Mouse (Mus musculus): Measurements from ENCODE around the gene Ikzf3. TPM values are rescaled to one million over a fixed set of nuclear protein-coding genes. Genes with fewer than 3 reads are reported as not detected.
A peak's percentile ranks its signal among the peaks of the same experiment; 100 is the strongest.

The Ikzf3 gene
- 0.07 TPM in 1 of 2 replicates, not detected in the other for polyA plus RNA-seq (2016; fragmentation: Nextera tagmentation; extraction: Ambion mirVana)

- peak; percentile 50 for DNase-seq (ENCODE audit: extremely low spot score, low spot score)
- H3K27ac ChIP-seq, result no peak within 1 kb of the TSS
- no peaks in the 10 kb centered on the region for H3K36me3 ChIP-seq (replicated peaks)
- peaks cover 98% of the 10 kb centered on the region for H3K27me3 ChIP-seq (ENCODE audit: poor library complexity, severe bottlenecking)
- peak within 1 kb of the TSS; percentile 55 for H3K4me3 ChIP-seq
- 1% methylated on average over 58 of the region's 58 CpGs for WGBS
- no peaks in the 10 kb centered on the region for H3K9me3 ChIP-seq
- peaks cover 13% of the 10 kb centered on the region for H3K4me1 ChIP-seq
These were observed at the start of gene Ikzf3 for GRCm38 (mm10) chr11:98545711-98546231. Gene Ikzf3 (minus strand): TSS chr11:98546031.

GRCm38 (mm10) chr11:98595473-98595872 lies 49.6 kb upstream of the Ikzf3 start:
- H3K27ac ChIP-seq, result no peak overlapping the region
- DNase-seq (ENCODE audit: extremely low spot score, low spot score), result no peak
- H3K27me3 ChIP-seq (ENCODE audit: poor library complexity, severe bottlenecking), result peaks cover 44% of the 10 kb centered on the region
- no peaks in the 10 kb centered on the region for H3K36me3 ChIP-seq (replicated peaks)
- H3K9me3 ChIP-seq, result no peaks in the 10 kb centered on the region
- H3K4me3 ChIP-seq, result no peak overlapping the region
- H3K4me1 ChIP-seq, result peaks cover 9% of the 10 kb centered on the region; the same call in 1 of the 2 replicates
- 83% methylated on average over 10 of the region's 10 CpGs for WGBS

- DNase-seq (ENCODE audit: extremely low spot score, low spot score), result no peak
- Histone ChIP-seq H3K9me3 (no peaks in the 10 kb centered on the region), H3K27me3 (ENCODE audit: poor library complexity, severe bottlenecking) (peaks cover 39% of the 10 kb centered on the region), H3K4me1 (peaks cover 9% of the 10 kb centered on the region; the same call in 1 of the 2 replicates), H3K36me3 (replicated peaks) (no peaks in the 10 kb centered on the region), H3K4me3 (no peak overlapping the region), H3K27ac (no peak overlapping the region)
- 76% methylated on average over 6 of the region's 6 CpGs for WGBS
These were observed 49.2 kb upstream of the Ikzf3 start for GRCm38 (mm10) chr11:98595021-98595420.

- no peak for DNase-seq (ENCODE audit: extremely low spot score, low spot score)
- Histone ChIP-seq H3K36me3 (replicated peaks) (no peaks in the 10 kb centered on the region), H3K9me3 (no peaks in the 10 kb centered on the region)
These were observed 45.0 kb upstream of the Ikzf3 start for GRCm38 (mm10) chr11:98590548-98591445.

GRCm38 (mm10) chr11:98589306-98589705 lies 43.5 kb upstream of the Ikzf3 start:
- H3K36me3 ChIP-seq (replicated peaks), result no peaks in the 10 kb centered on the region
- DNase-seq (ENCODE audit: extremely low spot score, low spot score), result no peak
- H3K9me3 ChIP-seq, result no peaks in the 10 kb centered on the region
- H3K27me3 ChIP-seq (ENCODE audit: poor library complexity, severe bottlenecking), result peaks cover 21% of the 10 kb centered on the region
- H3K27ac ChIP-seq, result no peak overlapping the region
- H3K4me3 ChIP-seq, result no peak overlapping the region
- H3K4me1 ChIP-seq, result peaks cover 49% of the 10 kb centered on the region
- 88% methylated on average over 8 of the region's 8 CpGs for WGBS

More at GRCm38 (mm10) chr11:98590548-98591445, 45.0 kb upstream of the Ikzf3 start:
- H3K4me3 ChIP-seq, result no peak overlapping the region
- H3K27me3 ChIP-seq (ENCODE audit: poor library complexity, severe bottlenecking), result peaks cover 21% of the 10 kb centered on the region
- peaks cover 34% of the 10 kb centered on the region for H3K4me1 ChIP-seq
- no peak overlapping the region for H3K27ac ChIP-seq
- 84% methylated on average over 19 of the region's 19 CpGs for WGBS

GRCm38 (mm10) chr11:98588833-98589281 lies 43.0 kb upstream of the Ikzf3 start:
- no peaks in the 10 kb centered on the region for H3K9me3 ChIP-seq
- no peak overlapping the region for H3K27ac ChIP-seq
- H3K27me3 ChIP-seq (ENCODE audit: poor library complexity, severe bottlenecking), result peaks cover 21% of the 10 kb centered on the region
- WGBS, result 72% methylated on average over 6 of the region's 6 CpGs
- peaks cover 53% of the 10 kb centered on the region for H3K4me1 ChIP-seq
- no peak for DNase-seq (ENCODE audit: extremely low spot score, low spot score)
- H3K36me3 ChIP-seq (replicated peaks), result peaks cover 3% of the 10 kb centered on the region
- no peak overlapping the region for H3K4me3 ChIP-seq

- Histone ChIP-seq H3K4me3 (peak overlapping the region; percentile 92), H3K4me1 (peaks cover 53% of the 10 kb centered on the region), H3K36me3 (replicated peaks) (peaks cover 13% of the 10 kb centered on the region), H3K9me3 (no peaks in the 10 kb centered on the region), H3K27me3 (ENCODE audit: poor library complexity, severe bottlenecking) (peaks cover 21% of the 10 kb centered on the region), H3K27ac (peak overlapping the region; percentile 91)
- 5% methylated on average over 20 of the region's 20 CpGs for WGBS
- DNase-seq (ENCODE audit: extremely low spot score, low spot score), result peak; percentile 52
These were observed 42.1 kb upstream of the Ikzf3 start for GRCm38 (mm10) chr11:98587684-98588546.

GRCm38 (mm10) chr11:98586892-98587563 lies 41.2 kb upstream of the Ikzf3 start, which contains the start of gene Ormdl3:
Gene Ormdl3 (minus strand): TSS chr11:98587368.
- peak within 1 kb of the TSS; percentile 91 for H3K27ac ChIP-seq
- under 1% methylated on average over 49 of the region's 49 CpGs for WGBS
- H3K36me3 ChIP-seq (replicated peaks), result peaks cover 22% of the 10 kb centered on the region
- H3K9me3 ChIP-seq, result no peaks in the 10 kb centered on the region
- H3K4me3 ChIP-seq, result peak within 1 kb of the TSS; percentile 92
- DNase-seq (ENCODE audit: extremely low spot score, low spot score), result peak; percentile 99
- peaks cover 15% of the 10 kb centered on the region; the same call in 1 of the 2 replicates for H3K27me3 ChIP-seq (ENCODE audit: poor library complexity, severe bottlenecking)
- peaks cover 53% of the 10 kb centered on the region for H3K4me1 ChIP-seq

GRCm38 (mm10) chr11:98586087-98586891 lies 40.5 kb upstream of the Ikzf3 start:
- peaks cover 53% of the 10 kb centered on the region for H3K4me1 ChIP-seq
- peak; percentile 35 for DNase-seq (ENCODE audit: extremely low spot score, low spot score)
- H3K4me3 ChIP-seq, result peak overlapping the region; percentile 92
- H3K27ac ChIP-seq, result peak overlapping the region; percentile 91
- peaks cover 8% of the 10 kb centered on the region; the same call in 1 of the 2 replicates for H3K27me3 ChIP-seq (ENCODE audit: poor library complexity, severe bottlenecking)
- H3K9me3 ChIP-seq, result no peaks in the 10 kb centered on the region
- WGBS, result 2% methylated on average over 22 of the region's 22 CpGs
- H3K36me3 ChIP-seq (replicated peaks), result peaks cover 29% of the 10 kb centered on the region

GRCm38 (mm10) chr11:98584629-98585177 lies 38.9 kb upstream of the Ikzf3 start:
- peak overlapping the region; percentile 92; the same call in 1 of the 2 replicates for H3K4me3 ChIP-seq
- H3K27me3 ChIP-seq (ENCODE audit: poor library complexity, severe bottlenecking), result peaks cover 5% of the 10 kb centered on the region; the same call in 1 of the 2 replicates
- H3K36me3 ChIP-seq (replicated peaks), result peaks cover 43% of the 10 kb centered on the region
- H3K9me3 ChIP-seq, result no peaks in the 10 kb centered on the region
- H3K4me1 ChIP-seq, result peaks cover 53% of the 10 kb centered on the region
- no peak for DNase-seq (ENCODE audit: extremely low spot score, low spot score)
- no peak overlapping the region for H3K27ac ChIP-seq
- 93% methylated on average over 6 of the region's 6 CpGs for WGBS

GRCm38 (mm10) chr11:98584146-98584545 lies 38.3 kb upstream of the Ikzf3 start:
- H3K4me3 ChIP-seq, result no peak overlapping the region
- no peak overlapping the region for H3K27ac ChIP-seq
- H3K4me1 ChIP-seq, result peaks cover 50% of the 10 kb centered on the region
- peaks cover 43% of the 10 kb centered on the region for H3K36me3 ChIP-seq (replicated peaks)
- peaks cover 3% of the 10 kb centered on the region; the same call in 1 of the 2 replicates for H3K27me3 ChIP-seq (ENCODE audit: poor library complexity, severe bottlenecking)
- no peak for DNase-seq (ENCODE audit: extremely low spot score, low spot score)
- WGBS, result 72% methylated on average over 1 of the region's 1 CpGs
- no peaks in the 10 kb centered on the region for H3K9me3 ChIP-seq
